Mouse (Mus musculus) stomach, postnatal 0 days (tissue): ENCODE measurements around the gene Rcan2. TPM values are rescaled to one million over a fixed set of nuclear protein-coding genes. Genes with fewer than 3 reads are reported as not detected.

Experiments
- ATAC-seq: fragments of 200-750 bp; cut with Nextera tagmentation; 2 replicates; pipeline ENCODE4 v1.8.0; 2017; ENCODE audit not compliant: low FRiP score, low TSS enrichment
- DNase-seq: peaks from one replicate; pipeline ENCODE4 v3.0.0-alpha.2; 2016; ENCODE audit warnings: low spot score
- H3K27ac ChIP-seq: fragments of 300-500 bp; sonication (generic); replicated peaks from 2 replicates; pipeline ENCODE4 v1.5.1; 2014; ENCODE audit warnings: mild to moderate bottlenecking, control low read depth
- H3K27me3 ChIP-seq: fragments of 300-500 bp; sonication (generic); 2 replicates; pipeline ENCODE4 v1.6.1; 2014; ENCODE audit warnings: low read length; ENCODE audit not compliant: control insufficient read depth, insufficient read depth
- H3K36me3 ChIP-seq: fragments of 300-500 bp; sonication (generic); 2 replicates; pipeline ENCODE4 v1.6.1; 2014; ENCODE audit warnings: low read length, mixed read lengths; ENCODE audit not compliant: control insufficient read depth, insufficient read depth
- H3K4me1 ChIP-seq: fragments of 300-500 bp; sonication (generic); replicated peaks from 2 replicates; pipeline ENCODE4 v1.6.1; 2014; ENCODE audit warnings: antibody characterized with exemption; ENCODE audit not compliant: control insufficient read depth, insufficient read depth
- H3K4me2 ChIP-seq: fragments of 300-500 bp; sonication (generic); replicated peaks from 2 replicates; pipeline ENCODE4 v1.6.1; 2014; ENCODE audit warnings: low read depth, mild to moderate bottlenecking, control low read depth, moderate library complexity
- H3K4me3 ChIP-seq: fragments of 300-500 bp; sonication (generic); 2 replicates; pipeline ENCODE4 v1.5.1; 2014; ENCODE audit warnings: low read depth, low read length, control low read depth
- H3K9ac ChIP-seq: fragments of 300-500 bp; sonication (generic); 2 replicates; pipeline ENCODE4 v1.6.1; 2014; ENCODE audit warnings: mild to moderate bottlenecking, low read length, control low read depth, mixed read lengths
- H3K9me3 ChIP-seq: fragments of 300-500 bp; sonication (generic); 2 replicates; pipeline ENCODE4 v1.6.1; 2016; ENCODE audit warnings: low read length; ENCODE audit not compliant: control insufficient read depth
- CTCF ChIP-seq: IDR thresholded peaks from 2 replicates; pipeline ENCODE4 v1.5.1; 2016; ENCODE audit warnings: antibody characterized with exemption, low read depth, mild to moderate bottlenecking, moderate library complexity
- EP300 ChIP-seq: optimal IDR thresholded peaks from 2 replicates; pipeline ENCODE3; 2016; ENCODE audit warnings: antibody characterized with exemption
- WGBS: fragments of 180-500 bp; shearing (Covaris S2); extraction: QIAGEN DNeasy Blood & Tissue Kit; methylation state at CpG from one replicate; pipeline ENCODE4 v1.1.7; 2014; 5-methylcytosine and 5-hydroxymethylcytosine counted together
- polyA plus RNA-seq: library from polyadenylated mRNA; unstranded; fragments of >200 nt; fragmentation: Nextera tagmentation; extraction: Ambion mirVana; gene quantifications from 2 replicates; pipeline ENCODE4 v1.2.1, GENCODE M21; 2015

The Rcan2 gene
- polyA plus RNA-seq, 1 experiment from 2014 or later: 11.0 TPM

GRCm38 (mm10) chr17:44040449-44040848, 239.3 kb downstream of the Rcan2 start:
- no peaks in the 10 kb centered on the region for H3K36me3 ChIP-seq
- no peak overlapping the region for H3K9ac ChIP-seq
- H3K27me3 ChIP-seq: no peaks in the 10 kb centered on the region
- H3K4me3 ChIP-seq: no peak overlapping the region
- DNase-seq (no peak), ATAC-seq (no peak)
- no peak overlapping the region for H3K4me2 ChIP-seq
- TF ChIP-seq EP300: no peak
- TF ChIP-seq CTCF: no peak
- WGBS: 90% methylated on average over 2 of the region's 2 CpGs
- H3K4me1 ChIP-seq: no peaks in the 10 kb centered on the region
- no peak overlapping the region for H3K27ac ChIP-seq
- H3K9me3 ChIP-seq: no peaks in the 10 kb centered on the region

GRCm38 (mm10) chr17:44042301-44042700, 241.2 kb downstream of the Rcan2 start:
- Histone ChIP-seq H3K36me3 (no peaks in the 10 kb centered on the region), H3K9ac (no peak overlapping the region), H3K9me3 (no peaks in the 10 kb centered on the region), H3K4me3 (no peak overlapping the region), H3K27ac (no peak overlapping the region), H3K4me1 (no peaks in the 10 kb centered on the region), H3K27me3 (no peaks in the 10 kb centered on the region), H3K4me2 (no peak overlapping the region)
- 55% methylated on average over 2 of the region's 2 CpGs for WGBS
- no peak for TF ChIP-seq CTCF
- no peak for TF ChIP-seq EP300
- ATAC-seq: no peak
- no peak for DNase-seq

- DNase-seq: no peak
- H3K9ac ChIP-seq: no peak overlapping the region
Observed at GRCm38 (mm10) chr17:44042861-44043260, 241.7 kb downstream of the Rcan2 start.

GRCm38 (mm10) chr17:44053427-44053826, 252.3 kb downstream of the Rcan2 start:
- Histone ChIP-seq H3K4me2 (no peak overlapping the region), H3K27ac (no peak overlapping the region), H3K9me3 (no peaks in the 10 kb centered on the region), H3K27me3 (no peaks in the 10 kb centered on the region), H3K4me1 (no peaks in the 10 kb centered on the region), H3K36me3 (no peaks in the 10 kb centered on the region), H3K4me3 (no peak overlapping the region), H3K9ac (no peak overlapping the region)
- ATAC-seq: no peak
- WGBS: 64% methylated on average over 4 of the region's 4 CpGs
- no peak for DNase-seq
- TF ChIP-seq CTCF (no peak), EP300 (no peak)

More at GRCm38 (mm10) chr17:44042861-44043260, 241.7 kb downstream of the Rcan2 start:
- no peak overlapping the region for H3K27ac ChIP-seq
- TF ChIP-seq CTCF: no peak
- no peak for TF ChIP-seq EP300
- no peak overlapping the region for H3K4me2 ChIP-seq
- H3K9me3 ChIP-seq: no peaks in the 10 kb centered on the region
- 74% methylated on average over 8 of the region's 8 CpGs for WGBS
- no peak for ATAC-seq
- H3K4me1 ChIP-seq: no peaks in the 10 kb centered on the region
- no peak overlapping the region for H3K4me3 ChIP-seq
- no peaks in the 10 kb centered on the region for H3K27me3 ChIP-seq
- no peaks in the 10 kb centered on the region for H3K36me3 ChIP-seq

GRCm38 (mm10) chr17:44057123-44057522, 256.0 kb downstream of the Rcan2 start:
- no peaks in the 10 kb centered on the region for H3K4me1 ChIP-seq
- DNase-seq: peak; percentile 21
- no peak overlapping the region for H3K9ac ChIP-seq
- 86% methylated on average over 1 of the region's 1 CpGs for WGBS
- no peak overlapping the region for H3K4me3 ChIP-seq
- no peaks in the 10 kb centered on the region for H3K9me3 ChIP-seq
- H3K4me2 ChIP-seq: no peak overlapping the region
- no peaks in the 10 kb centered on the region for H3K36me3 ChIP-seq
- no peak overlapping the region for H3K27ac ChIP-seq
- TF ChIP-seq EP300 (no peak), CTCF (no peak)
- H3K27me3 ChIP-seq: no peaks in the 10 kb centered on the region
- ATAC-seq: no peak; the same call in 1 of the 2 replicates

- no peak overlapping the region for H3K27ac ChIP-seq
- no peak overlapping the region for H3K4me2 ChIP-seq
- no peaks in the 10 kb centered on the region for H3K4me1 ChIP-seq
- TF ChIP-seq CTCF: no peak
- TF ChIP-seq EP300: no peak
- no peak for DNase-seq
- no peaks in the 10 kb centered on the region for H3K36me3 ChIP-seq
- no peaks in the 10 kb centered on the region for H3K27me3 ChIP-seq
- no peak overlapping the region for H3K4me3 ChIP-seq
- ATAC-seq: no peak
- no peaks in the 10 kb centered on the region for H3K9me3 ChIP-seq
- no peak overlapping the region for H3K9ac ChIP-seq
Observed at GRCm38 (mm10) chr17:44058145-44058544, 257.0 kb downstream of the Rcan2 start.
